Mouse (Mus musculus) cerebellum, adult 2 months (tissue): ENCODE results near the gene Hebp2.

Source experiments
- CTCF ChIP-seq: fragments of 200-500 bp; IDR thresholded peaks from 2 replicates; pipeline ENCODE4 v1.5.1; 2011; ENCODE audit warnings: low read depth, mild to moderate bottlenecking, control low read depth, low read length, moderate library complexity, borderline replicate concordance; ENCODE audit not compliant: insufficient read depth
- POLR2A ChIP-seq: fragments of 200-500 bp; IDR thresholded peaks from 2 replicates; pipeline ENCODE4 v1.6.1; 2011; ENCODE audit warnings: low read length, control low read depth, borderline replicate concordance; ENCODE audit not compliant: insufficient read depth

DNA sequence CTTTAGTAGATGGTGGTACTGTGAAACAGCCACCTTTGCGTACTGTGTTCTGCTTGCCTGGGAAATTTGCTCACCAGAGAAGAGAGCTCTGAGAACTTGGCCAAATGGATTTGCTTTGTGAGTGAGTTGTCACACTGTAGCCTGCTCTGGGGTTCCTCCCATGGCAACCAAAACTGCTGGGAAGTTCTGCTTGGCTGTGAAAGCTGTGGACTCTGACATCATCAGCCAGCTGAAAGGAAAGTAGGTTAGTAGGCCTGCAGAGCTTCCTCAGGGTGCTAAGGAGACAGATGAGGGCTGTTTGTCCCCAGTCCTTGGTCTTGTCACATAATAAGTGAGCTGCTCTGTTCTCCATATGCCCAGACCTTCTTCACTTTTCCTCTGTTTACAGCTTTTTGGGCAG is 37.3 kb downstream of the Hebp2 start:
- no peak for TF ChIP-seq POLR2A
- no peak for TF ChIP-seq CTCF
